Mouse (Mus musculus): ENCODE measurements around the gene Naxe. TPM values are rescaled to one million over a fixed set of nuclear protein-coding genes. Genes with fewer than 3 reads are reported as not detected.

Gene Naxe
- polyA plus RNA-seq, 1 experiment from 2014 or later = 161 TPM

- Histone ChIP-seq H3K4me3 (replicated peaks; ENCODE audit: low read depth, low read length) (no peak overlapping the region), H3K4me1 (replicated peaks; ENCODE audit: insufficient read depth, low read length) (no peaks in the 10 kb centered on the region), H3K9ac (ENCODE audit: low read depth, low read length) (no peak overlapping the region), H3K27me3 (ENCODE audit: insufficient read depth, low read length) (no peaks in the 10 kb centered on the region), H3K27ac (no peak overlapping the region), H3K36me3 (ENCODE audit: insufficient read depth, low read length) (0 out of 2 replicates have a peak, but pooled peaks cover 20% of the 10 kb centered on the region), H3K4me2 (ENCODE audit: low read length) (no peak overlapping the region), H3K9me3 (replicated peaks; ENCODE audit: low read length) (no peaks in the 10 kb centered on the region)
- ATAC-seq (replicated peaks; ENCODE audit: low FRiP score, low read depth) = no peak
- no peak for TF ChIP-seq CTCF (IDR thresholded peaks at IDR 0.05; ENCODE audit: low read depth)
- WGBS = 84% methylated on average over 6 of the region's 6 CpGs
- no peak for DNase-seq (ENCODE audit: low spot score)
Observed at GRCm38 (mm10) chr3:88097666-88098065, 39.4 kb upstream of the Naxe start.

DNA sequence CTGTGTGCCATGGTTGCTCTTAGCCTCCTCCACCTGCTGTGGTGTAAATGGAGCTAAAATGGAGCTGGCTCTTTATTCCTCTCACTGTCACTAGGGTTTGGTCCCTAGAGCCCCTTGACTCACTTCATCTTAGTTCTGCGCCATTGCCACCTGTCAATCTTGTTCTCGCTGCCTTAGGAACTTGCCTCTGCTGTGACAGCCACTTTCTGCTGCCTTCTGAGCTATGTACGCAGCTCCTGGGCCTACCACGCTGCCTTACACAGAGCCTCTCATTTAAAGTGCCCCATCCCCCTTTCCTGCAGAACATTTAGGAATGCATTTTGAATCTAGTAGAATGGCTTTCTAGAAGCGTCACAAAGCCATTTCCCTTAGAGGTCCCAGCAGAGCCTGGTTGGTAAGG, 35.8 kb upstream of the Naxe start:
- TF ChIP-seq CTCF (IDR thresholded peaks at IDR 0.05; ENCODE audit: low read depth) = no peak
- Histone ChIP-seq H3K27ac (no peak overlapping the region), H3K9ac (ENCODE audit: low read depth, low read length) (no peak overlapping the region), H3K9me3 (replicated peaks; ENCODE audit: low read length) (no peaks in the 10 kb centered on the region), H3K36me3 (ENCODE audit: insufficient read depth, low read length) (peaks cover 32% of the 10 kb centered on the region), H3K27me3 (ENCODE audit: insufficient read depth, low read length) (no peaks in the 10 kb centered on the region), H3K4me2 (ENCODE audit: low read length) (no peak overlapping the region), H3K4me3 (replicated peaks; ENCODE audit: low read depth, low read length) (no peak overlapping the region), H3K4me1 (replicated peaks; ENCODE audit: insufficient read depth, low read length) (no peaks in the 10 kb centered on the region)
- ATAC-seq (replicated peaks; ENCODE audit: low FRiP score, low read depth) (no peak), DNase-seq (ENCODE audit: low spot score) (no peak)
- WGBS = 93% methylated on average over 5 of the region's 5 CpGs

DNA sequence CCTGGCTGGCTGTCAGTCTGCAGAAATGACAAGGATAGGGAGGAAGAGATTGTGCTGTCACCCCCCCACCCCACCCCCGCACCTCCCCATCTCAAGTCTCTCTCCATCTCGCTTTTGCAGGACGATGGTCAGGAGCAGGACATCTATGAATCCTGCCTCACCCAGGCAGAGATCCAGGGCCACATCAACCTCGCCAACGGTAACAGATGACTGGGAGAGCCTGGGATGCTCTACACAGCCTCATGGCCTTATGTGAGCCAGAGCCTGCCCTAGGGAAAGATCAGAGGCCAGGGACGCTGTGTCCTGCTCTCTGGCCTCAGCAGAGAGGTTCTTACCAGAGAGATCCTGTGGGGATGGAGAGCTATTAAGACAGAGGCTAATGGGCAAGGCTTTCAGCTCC, 32.3 kb upstream of the Naxe start:
- Histone ChIP-seq H3K36me3 (ENCODE audit: insufficient read depth, low read length) (peaks cover 32% of the 10 kb centered on the region), H3K4me3 (replicated peaks; ENCODE audit: low read depth, low read length) (no peak overlapping the region), H3K4me1 (replicated peaks; ENCODE audit: insufficient read depth, low read length) (no peaks in the 10 kb centered on the region), H3K27ac (no peak overlapping the region), H3K9ac (ENCODE audit: low read depth, low read length) (no peak overlapping the region), H3K9me3 (replicated peaks; ENCODE audit: low read length) (no peaks in the 10 kb centered on the region), H3K4me2 (ENCODE audit: low read length) (no peak overlapping the region), H3K27me3 (ENCODE audit: insufficient read depth, low read length) (no peaks in the 10 kb centered on the region)
- WGBS = 87% methylated on average over 6 of the region's 6 CpGs
- no peak for TF ChIP-seq CTCF (IDR thresholded peaks at IDR 0.05; ENCODE audit: low read depth)
- no peak for DNase-seq (ENCODE audit: low spot score)
- ATAC-seq (replicated peaks; ENCODE audit: low FRiP score, low read depth) = no peak

DNA sequence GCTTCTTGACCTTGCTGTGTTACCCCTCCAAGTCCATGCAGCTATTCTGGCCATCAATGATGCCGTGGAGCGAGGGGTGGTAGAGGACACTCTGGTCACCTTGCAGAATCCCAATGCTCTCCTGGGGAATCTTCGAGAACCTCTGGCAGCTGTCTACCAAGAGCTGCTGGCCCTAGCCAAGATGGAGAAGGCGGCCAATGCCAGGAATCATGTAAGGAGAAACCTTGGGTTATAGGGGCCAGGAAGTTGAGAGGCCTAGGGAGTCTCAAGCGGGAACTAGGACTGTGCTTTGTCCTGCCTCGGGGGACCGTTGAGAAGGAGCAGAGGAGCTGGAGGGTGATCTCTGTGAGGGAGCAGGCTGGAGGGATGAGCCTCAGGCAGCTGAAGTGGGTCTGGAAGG, 31.8 kb upstream of the Naxe start:
- H3K36me3 ChIP-seq (ENCODE audit: insufficient read depth, low read length) = peaks cover 32% of the 10 kb centered on the region
- ATAC-seq (replicated peaks; ENCODE audit: low FRiP score, low read depth) = no peak
- H3K9ac ChIP-seq (ENCODE audit: low read depth, low read length) = no peak overlapping the region
- H3K4me2 ChIP-seq (ENCODE audit: low read length) = no peak overlapping the region
- no peaks in the 10 kb centered on the region for H3K4me1 ChIP-seq (replicated peaks; ENCODE audit: insufficient read depth, low read length)
- H3K27ac ChIP-seq = no peak overlapping the region
- no peaks in the 10 kb centered on the region for H3K9me3 ChIP-seq (replicated peaks; ENCODE audit: low read length)
- TF ChIP-seq CTCF (IDR thresholded peaks at IDR 0.05; ENCODE audit: low read depth) = no peak
- H3K4me3 ChIP-seq (replicated peaks; ENCODE audit: low read depth, low read length) = no peak overlapping the region
- 93% methylated on average over 7 of the region's 7 CpGs for WGBS
- DNase-seq (ENCODE audit: low spot score) = no peak
- H3K27me3 ChIP-seq (ENCODE audit: insufficient read depth, low read length) = no peaks in the 10 kb centered on the region

GRCm38 (mm10) chr3:88087688-88088087, 29.4 kb upstream of the Naxe start:
- TF ChIP-seq CTCF (IDR thresholded peaks at IDR 0.05; ENCODE audit: low read depth) = peak; percentile 89
- H3K9me3 ChIP-seq (replicated peaks; ENCODE audit: low read length) = no peaks in the 10 kb centered on the region
- H3K27me3 ChIP-seq (ENCODE audit: insufficient read depth, low read length) = no peaks in the 10 kb centered on the region
- DNase-seq (ENCODE audit: low spot score) (peak; percentile 46), ATAC-seq (replicated peaks; ENCODE audit: low FRiP score, low read depth) (no peak)
- H3K4me3 ChIP-seq (replicated peaks; ENCODE audit: low read depth, low read length) = no peak overlapping the region
- peaks cover 27% of the 10 kb centered on the region for H3K36me3 ChIP-seq (ENCODE audit: insufficient read depth, low read length)
- no peaks in the 10 kb centered on the region for H3K4me1 ChIP-seq (replicated peaks; ENCODE audit: insufficient read depth, low read length)
- WGBS = 84% methylated on average over 1 of the region's 1 CpGs
- no peak overlapping the region for H3K4me2 ChIP-seq (ENCODE audit: low read length)
- no peak overlapping the region for H3K9ac ChIP-seq (ENCODE audit: low read depth, low read length)
- H3K27ac ChIP-seq = no peak overlapping the region

GRCm38 (mm10) chr3:88085459-88085858, 27.2 kb upstream of the Naxe start:
- TF ChIP-seq CTCF (IDR thresholded peaks at IDR 0.05; ENCODE audit: low read depth) = no peak
- Histone ChIP-seq H3K4me2 (ENCODE audit: low read length) (no peak overlapping the region), H3K36me3 (ENCODE audit: insufficient read depth, low read length) (0 out of 2 replicates have a peak, but pooled peaks cover 15% of the 10 kb centered on the region), H3K4me3 (replicated peaks; ENCODE audit: low read depth, low read length) (no peak overlapping the region), H3K9ac (ENCODE audit: low read depth, low read length) (no peak overlapping the region), H3K9me3 (replicated peaks; ENCODE audit: low read length) (no peaks in the 10 kb centered on the region), H3K27ac (no peak overlapping the region), H3K27me3 (ENCODE audit: insufficient read depth, low read length) (no peaks in the 10 kb centered on the region), H3K4me1 (replicated peaks; ENCODE audit: insufficient read depth, low read length) (peaks cover 6% of the 10 kb centered on the region; the same call in 1 of the 2 replicates)
- no peak for ATAC-seq (replicated peaks; ENCODE audit: low FRiP score, low read depth)
- WGBS = 92% methylated on average over 9 of the region's 9 CpGs
- DNase-seq (ENCODE audit: low spot score) = no peak

- peaks cover 6% of the 10 kb centered on the region; the same call in 1 of the 2 replicates for H3K4me1 ChIP-seq (replicated peaks; ENCODE audit: insufficient read depth, low read length)
- ATAC-seq (replicated peaks; ENCODE audit: low FRiP score, low read depth) (no peak), DNase-seq (ENCODE audit: low spot score) (no peak)
- 0 out of 2 replicates have a peak, but pooled peaks cover 8% of the 10 kb centered on the region for H3K36me3 ChIP-seq (ENCODE audit: insufficient read depth, low read length)
- no peak overlapping the region for H3K27ac ChIP-seq
- no peak overlapping the region for H3K9ac ChIP-seq (ENCODE audit: low read depth, low read length)
- no peaks in the 10 kb centered on the region for H3K9me3 ChIP-seq (replicated peaks; ENCODE audit: low read length)
- no peak overlapping the region for H3K4me2 ChIP-seq (ENCODE audit: low read length)
- H3K4me3 ChIP-seq (replicated peaks; ENCODE audit: low read depth, low read length) = no peak overlapping the region
- 98% methylated on average over 2 of the region's 2 CpGs for WGBS
- no peak for TF ChIP-seq CTCF (IDR thresholded peaks at IDR 0.05; ENCODE audit: low read depth)
- H3K27me3 ChIP-seq (ENCODE audit: insufficient read depth, low read length) = no peaks in the 10 kb centered on the region
Observed at GRCm38 (mm10) chr3:88084001-88084400, 25.7 kb upstream of the Naxe start.

Measured in kidney, postnatal 0 days (tissue).